Mouse (Mus musculus) olfactory bulb, adult 2 months (tissue): ENCODE results near the gene Aph1a.
"Not testable (repeated sequence)": the region's sequence is repeated elsewhere in the genome, so short reads cannot be mapped to it uniquely, and the experiment has no call there.

ENCODE experiments used
- CTCF ChIP-seq: fragments of 200-500 bp; IDR thresholded peaks from 2 replicates; pipeline ENCODE4 v1.5.1; 2012; ENCODE audit warnings: low read depth, mild to moderate bottlenecking, low read length, moderate library complexity; ENCODE audit not compliant: insufficient read depth
- POLR2A ChIP-seq: fragments of 200-500 bp; IDR thresholded peaks from 2 replicates; pipeline ENCODE4 v1.6.1; 2012; ENCODE audit warnings: mild to moderate bottlenecking, low read depth, low read length, moderate library complexity; ENCODE audit not compliant: insufficient read depth

- TF ChIP-seq CTCF, POLR2A: not testable (repeated sequence)
Measured at GRCm38 (mm10) chr3:95895501-95895900, 1.7 kb downstream of the Aph1a start.
